Comparison of ENCODE assay signal across 10 mouse cellular contexts in the genomic region with DNA sequence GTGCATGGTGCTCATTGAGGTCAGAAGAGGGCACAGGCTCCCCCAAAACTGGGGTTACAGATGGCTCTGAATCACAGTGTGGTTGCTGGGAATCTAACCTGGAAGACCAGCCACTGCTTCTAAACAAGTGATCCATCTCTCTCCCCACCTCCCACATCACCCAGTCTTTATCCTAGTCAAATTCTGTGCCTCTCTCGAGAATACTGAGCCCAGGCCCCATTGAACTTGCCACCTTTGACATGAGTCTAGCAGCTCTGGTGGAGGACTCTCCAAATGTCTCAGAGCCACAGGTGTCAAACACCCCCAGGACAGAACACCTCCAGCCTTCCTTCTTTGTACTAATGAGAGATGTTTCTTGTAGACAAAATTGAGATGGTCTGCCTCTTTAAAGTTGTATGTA. TPM values are rescaled to one million over a fixed set of nuclear protein-coding genes. Genes with fewer than 3 reads are reported as not detected.
DNase-seq lines count a peak whose midpoint lies in the region; ATAC-seq and TF ChIP-seq lines count a peak whose summit lies in the region.
"Had no signal": no experiment of that assay in that cellular context is flagged by ENCODE, and none has a peak within 500 bp of the region (broad histone marks: within the 10 kb centered on the region; RNA-seq: fewer than 3 reads in every experiment).

No protein-coding gene starts in this region.

- no peak for TF ChIP-seq CTCF in midbrain, postnatal 0 days (IDR thresholded peaks at IDR 0.05)

- H3K4me3 ChIP-seq in kidney, embryonic 16.5 days (ENCODE audit: low read length): peak overlapping the region; percentile 64
- peak overlapping the region; percentile 76; the same call in 1 of the 2 replicates for H3K4me3 ChIP-seq in embryonic facial prominence, embryonic 11.5 days (ENCODE audit: low read depth, low read length)
- H3K4me3 ChIP-seq in hindbrain, embryonic 15.5 days: peak overlapping the region; percentile 82
- H3K4me3 ChIP-seq in midbrain, postnatal 0 days (ENCODE audit: low read depth, low read length): peak overlapping the region; percentile 79

- no peak overlapping the region for H3K27ac ChIP-seq in kidney, embryonic 16.5 days (ENCODE audit: low read length)
- no peak overlapping the region for H3K27ac ChIP-seq in embryonic facial prominence, embryonic 11.5 days (replicated peaks; ENCODE audit: low read depth, low read length)
- no peak overlapping the region for H3K27ac ChIP-seq in hindbrain, embryonic 15.5 days (replicated peaks)
- H3K27ac ChIP-seq in midbrain, postnatal 0 days (ENCODE audit: low read depth, low read length): no peak overlapping the region
- H3K27ac ChIP-seq: macrophage had no signal

- H3K9me3 ChIP-seq in kidney, embryonic 16.5 days (ENCODE audit: low read length): no peaks in the 10 kb centered on the region
- H3K9me3 ChIP-seq in embryonic facial prominence, embryonic 11.5 days (replicated peaks; ENCODE audit: control insufficient read depth, low read length): no peaks in the 10 kb centered on the region
- H3K9me3 ChIP-seq in hindbrain, embryonic 15.5 days: no peaks in the 10 kb centered on the region
- no peaks in the 10 kb centered on the region for H3K9me3 ChIP-seq in midbrain, postnatal 0 days (ENCODE audit: low read length)

- 17% methylated on average over 1 of the region's 1 CpGs for WGBS in kidney, embryonic 16.5 days
- 35% methylated on average over 1 of the region's 1 CpGs for WGBS in embryonic facial prominence, embryonic 11.5 days
- 23% methylated on average over 1 of the region's 1 CpGs for WGBS in hindbrain, embryonic 15.5 days
- 19% methylated on average over 1 of the region's 1 CpGs for WGBS in midbrain, postnatal 0 days

- H3K36me3 ChIP-seq in kidney, embryonic 16.5 days (ENCODE audit: insufficient read depth, low read length): no peaks in the 10 kb centered on the region
- no peaks in the 10 kb centered on the region for H3K36me3 ChIP-seq in embryonic facial prominence, embryonic 11.5 days (replicated peaks; ENCODE audit: control insufficient read depth, insufficient read depth, low read depth, low read length)
- no peaks in the 10 kb centered on the region for H3K36me3 ChIP-seq in hindbrain, embryonic 15.5 days
- H3K36me3 ChIP-seq in midbrain, postnatal 0 days (ENCODE audit: insufficient read depth, low read length): no peaks in the 10 kb centered on the region

- peaks cover 34% of the 10 kb centered on the region for H3K4me1 ChIP-seq in kidney, embryonic 16.5 days (ENCODE audit: insufficient read depth, low read length)
- no peaks in the 10 kb centered on the region; the same call in none of the 2 replicates for H3K4me1 ChIP-seq in embryonic facial prominence, embryonic 11.5 days (ENCODE audit: control insufficient read depth, insufficient read depth, low read length)
- H3K4me1 ChIP-seq in hindbrain, embryonic 15.5 days (replicated peaks): peaks cover 46% of the 10 kb centered on the region
- H3K4me1 ChIP-seq in midbrain, postnatal 0 days (ENCODE audit: insufficient read depth, low read length): peaks cover 26% of the 10 kb centered on the region; the same call in 1 of the 2 replicates

- peak overlapping the region; percentile 98 for H3K4me2 ChIP-seq in kidney, embryonic 16.5 days (replicated peaks; ENCODE audit: low read depth, low read length)
- H3K4me2 ChIP-seq in embryonic facial prominence, embryonic 11.5 days (ENCODE audit: low read depth, low read length): peak overlapping the region; percentile 2; the same call in 1 of the 2 replicates
- peak overlapping the region; percentile 99 for H3K4me2 ChIP-seq in hindbrain, embryonic 15.5 days
- peak overlapping the region; percentile 97 for H3K4me2 ChIP-seq in midbrain, postnatal 0 days (ENCODE audit: low read depth, low read length, poor library complexity, severe bottlenecking)

- DNase-seq in kidney, postnatal 4 days: no peak
- DNase-seq in embryonic facial prominence, embryonic 11.5 days (ENCODE audit: low spot score): no peak
- no peak for DNase-seq in midbrain, postnatal 0 days (ENCODE audit: low spot score)
- DNase-seq in adrenal gland, postnatal 25 days: no peak
- no peak for DNase-seq in ovary, postnatal 10 days (ENCODE audit: low spot score)
- no peak for DNase-seq in cerebellum, postnatal 14 days

- 0 out of 2 replicates have a peak overlapping the region, but pooled peaks have one; percentile 20 for H3K9ac ChIP-seq in kidney, embryonic 16.5 days (replicated peaks; ENCODE audit: low read length)
- no peak overlapping the region for H3K9ac ChIP-seq in embryonic facial prominence, embryonic 11.5 days (replicated peaks; ENCODE audit: low read length)
- no peak overlapping the region for H3K9ac ChIP-seq in hindbrain, embryonic 15.5 days
- H3K9ac ChIP-seq in midbrain, postnatal 0 days (replicated peaks; ENCODE audit: low read length, poor library complexity, severe bottlenecking): no peak overlapping the region

- no peaks in the 10 kb centered on the region for H3K27me3 ChIP-seq in kidney, embryonic 16.5 days (ENCODE audit: insufficient read depth, low read length)
- H3K27me3 ChIP-seq in embryonic facial prominence, embryonic 11.5 days (ENCODE audit: control insufficient read depth, insufficient read depth, low read length): no peaks in the 10 kb centered on the region
- no peaks in the 10 kb centered on the region for H3K27me3 ChIP-seq in hindbrain, embryonic 15.5 days
- no peaks in the 10 kb centered on the region for H3K27me3 ChIP-seq in midbrain, postnatal 0 days (ENCODE audit: insufficient read depth, low read length)
- H3K27me3 ChIP-seq: Patski had no signal

- no peak for ATAC-seq in kidney, embryonic 16.5 days (ENCODE audit: low FRiP score, low TSS enrichment)
- ATAC-seq in embryonic facial prominence, embryonic 11.5 days (replicated peaks; ENCODE audit: insufficient number of reproducible peaks, low FRiP score, low TSS enrichment, low read depth): no peak
- no peak for ATAC-seq in hindbrain, embryonic 15.5 days (ENCODE audit: low FRiP score, low read depth)
- no peak for ATAC-seq in midbrain, postnatal 0 days (ENCODE audit: low FRiP score)
- ATAC-seq: Patski had no signal

RNA-seq across cellular contexts. Expression of gene Galnt10, which starts 1.2 kb away (rescaled TPM):
- 23.6 TPM in 2 replicates for polyA plus RNA-seq in kidney, embryonic 16.5 days (2015; fragmentation: Nextera tagmentation; extraction: Ambion mirVana)
- 12.0 and 12.4 TPM in 2 replicates for polyA plus RNA-seq in embryonic facial prominence, embryonic 11.5 days (2014; fragmentation: Nextera tagmentation; extraction: Ambion mirVana)
- polyA plus RNA-seq in hindbrain, embryonic 15.5 days (2015; fragmentation: Nextera tagmentation; extraction: Ambion mirVana): 14.6 and 15.4 TPM in 2 replicates
- 21.3 and 26.0 TPM in 2 replicates for total RNA-seq in midbrain, postnatal 0 days (2014; rRNA removed)
- 11.8 and 12.0 TPM in 2 replicates for polyA plus RNA-seq in midbrain, postnatal 0 days (2015; fragmentation: Nextera tagmentation; extraction: Ambion mirVana)
- total RNA-seq in adrenal gland, postnatal 25 days (2021): 52.7 and 55.6 TPM in 2 replicates

Comparison
In these comparisons a context has a peak if more than half of its experiments do, and no peak if none do; other contexts are left out.
1. H3K4me2 ChIP-seq: peak in every context shown above with its lines; median percentile 99 in hindbrain, embryonic 15.5 days; 98 in kidney, embryonic 16.5 days; 97 in midbrain, postnatal 0 days; 2 in embryonic facial prominence, embryonic 11.5 days.